Mouse (Mus musculus) kidney, adult 2 months (tissue): ENCODE results near the gene Rarres1.

Experiments used
- CTCF ChIP-seq: fragments of 200-500 bp; conservative IDR thresholded peaks from 2 replicates; pipeline ENCODE4 v1.5.1; 2011; ENCODE audit warnings: low read depth, mild to moderate bottlenecking, control low read depth, low read length, moderate library complexity, mixed read lengths; ENCODE audit not compliant: insufficient read depth, insufficient read length
- POLR2A ChIP-seq: fragments of 200-500 bp; IDR thresholded peaks from one replicate; pipeline ENCODE4 v1.6.1; 2011; ENCODE audit warnings: low read depth, low read length, control low read depth

DNA sequence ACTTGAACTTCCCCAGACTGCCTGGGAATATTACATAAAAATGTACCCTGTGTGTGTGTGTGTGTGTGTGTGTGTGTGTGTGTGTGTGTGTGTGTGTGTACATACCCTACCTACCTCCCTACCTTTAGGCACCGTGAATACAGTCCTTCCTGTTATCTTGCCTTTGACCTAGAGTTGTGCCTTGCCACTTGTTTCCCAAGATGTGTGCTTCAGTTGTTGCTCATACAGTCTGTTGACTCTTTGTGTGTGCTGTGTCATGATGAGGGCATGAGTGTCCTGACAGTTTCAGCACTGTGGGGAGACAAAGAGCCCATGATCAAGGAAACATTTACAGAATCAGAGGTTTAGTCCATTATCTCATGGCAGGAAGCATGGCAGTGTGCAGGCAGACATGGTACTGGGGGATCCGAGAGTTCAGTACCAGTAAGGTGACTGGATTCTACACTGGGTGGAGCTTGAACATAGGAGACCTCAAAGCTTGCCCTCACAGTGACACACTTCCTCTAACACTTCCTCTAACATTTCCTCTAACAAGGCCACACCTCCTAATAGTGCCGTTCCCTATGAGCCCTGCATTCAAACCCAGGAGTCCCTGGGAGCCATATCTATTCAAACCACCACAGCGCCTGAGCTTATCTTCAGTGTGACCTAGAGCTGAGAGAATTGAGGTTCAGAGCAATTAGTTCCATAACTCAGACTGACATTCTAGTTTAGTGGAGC is 43.8 kb downstream of the Rarres1 start:
- TF ChIP-seq CTCF (no peak), POLR2A (no peak)
